Mouse (Mus musculus): ENCODE data around the gene Capn1. TPM values are rescaled to one million over a fixed set of nuclear protein-coding genes. Genes with fewer than 3 reads are reported as not detected.

The Capn1 gene
- polyA plus RNA-seq (2012) = 105 and 106 TPM in 2 replicates

DNA sequence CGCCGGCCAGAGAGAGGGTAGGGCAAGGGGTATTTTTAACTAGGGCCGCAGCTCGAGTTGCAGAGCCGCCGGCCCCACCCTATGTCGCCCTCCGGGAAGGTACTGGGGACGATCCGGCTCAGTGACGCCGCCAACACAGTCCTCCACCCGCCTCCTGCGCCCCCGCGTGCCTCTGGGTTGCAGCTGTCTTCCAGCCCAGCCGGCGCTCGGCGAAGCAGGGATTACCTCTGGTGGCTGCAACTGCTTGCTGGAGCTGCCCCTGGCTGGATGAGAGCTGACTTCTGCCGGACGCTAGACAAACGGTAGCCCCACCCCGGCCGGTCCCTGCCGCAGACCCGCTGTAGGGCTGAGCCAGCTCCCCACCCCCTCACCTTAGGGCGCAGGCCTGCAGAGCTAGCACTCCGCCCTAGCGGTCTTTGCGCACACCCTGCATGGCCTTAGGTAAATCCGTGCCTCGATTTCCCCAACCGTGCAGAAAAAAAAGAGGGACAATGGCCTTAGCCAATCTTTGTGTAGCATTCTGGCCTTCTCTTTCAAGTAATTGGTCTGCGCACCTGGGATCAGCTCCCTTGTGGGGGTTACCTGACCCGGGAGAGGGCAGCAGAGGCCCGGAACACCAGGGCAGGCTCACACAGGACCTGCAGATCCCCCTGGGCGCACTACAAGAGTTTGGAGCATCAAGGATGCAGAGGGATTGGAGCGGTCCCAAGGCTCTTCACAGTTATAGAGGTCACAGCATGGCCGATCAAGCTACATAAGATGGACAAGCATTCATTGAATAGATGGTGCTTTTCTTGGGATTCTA is at the start of gene Capn1:
Capn1 (minus strand) TSS at position 387 of the 805 bp plus-strand sequence.

DNA sequence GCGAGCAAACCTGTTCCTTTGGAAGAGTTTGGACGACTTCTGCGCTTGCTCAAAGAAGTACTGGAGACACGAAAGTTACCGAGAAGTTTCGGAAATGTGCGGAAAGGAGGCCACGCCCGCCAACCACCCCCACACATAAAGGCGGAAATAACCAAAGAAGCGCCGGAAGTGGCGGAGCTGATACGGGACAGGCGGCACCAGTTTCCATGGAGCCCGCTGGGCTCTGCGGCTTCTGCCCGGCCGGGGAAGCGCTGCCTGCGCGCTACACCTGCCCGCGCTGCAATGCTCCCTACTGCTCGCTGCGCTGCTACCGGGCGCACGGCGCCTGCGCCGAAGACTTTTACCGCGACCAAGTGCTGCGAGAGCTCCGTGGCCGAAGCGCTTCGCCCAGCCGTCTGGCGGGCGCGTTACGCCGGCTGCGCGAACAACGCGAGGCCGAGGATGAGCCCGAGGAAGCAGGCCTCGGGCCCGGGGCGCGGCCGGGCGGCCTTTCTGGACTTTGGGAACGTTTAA is 45.4 kb upstream of the Capn1 start, which contains the start of gene Znhit2:
Znhit2 (plus strand) TSS at position 172 of the 513 bp plus-strand sequence.

DNA sequence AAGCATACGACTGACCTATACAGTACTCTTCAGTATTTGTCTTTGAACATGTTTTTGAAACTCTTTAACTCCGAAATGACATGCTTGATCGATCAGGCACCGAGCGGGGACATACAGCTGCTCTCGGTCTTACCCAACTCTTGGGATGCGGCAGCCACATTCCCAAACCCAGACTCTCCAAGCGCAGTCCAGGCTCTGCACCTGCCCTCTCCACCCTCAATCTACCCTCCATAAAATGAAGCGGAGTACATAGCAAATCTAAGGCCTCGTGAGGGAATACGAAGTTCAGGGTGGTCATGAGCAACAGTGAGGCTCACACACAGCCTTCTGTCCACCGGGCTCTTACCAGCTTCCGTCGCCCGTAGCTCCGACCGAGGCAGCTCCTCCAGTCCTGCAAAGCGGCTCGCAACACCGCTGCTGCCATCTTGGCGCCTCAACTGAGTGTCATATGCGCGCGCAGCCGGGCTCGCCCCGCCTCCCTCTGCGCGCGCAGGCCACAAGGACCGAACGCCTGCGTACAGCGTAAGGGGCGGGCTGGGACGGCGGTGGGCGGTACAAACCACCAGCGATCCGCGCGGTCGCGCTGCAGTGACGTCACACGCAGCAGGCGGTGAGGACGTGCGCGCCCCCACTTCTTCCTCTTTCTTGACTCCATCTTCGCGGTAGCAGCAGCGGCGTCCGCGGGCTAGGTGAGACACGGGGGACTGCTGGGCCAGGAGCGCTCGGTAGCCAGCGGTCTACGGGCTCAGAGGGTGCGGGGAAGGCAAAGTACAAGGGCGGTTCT is 41.8 kb upstream of the Capn1 start, which contains the start of the genes Mrpl49 and Fau:
Mrpl49 (minus strand) TSS at position 473 of the 784 bp plus-strand sequence.
Fau (plus strand) TSS at position 532 of the 784 bp plus-strand sequence.

DNA sequence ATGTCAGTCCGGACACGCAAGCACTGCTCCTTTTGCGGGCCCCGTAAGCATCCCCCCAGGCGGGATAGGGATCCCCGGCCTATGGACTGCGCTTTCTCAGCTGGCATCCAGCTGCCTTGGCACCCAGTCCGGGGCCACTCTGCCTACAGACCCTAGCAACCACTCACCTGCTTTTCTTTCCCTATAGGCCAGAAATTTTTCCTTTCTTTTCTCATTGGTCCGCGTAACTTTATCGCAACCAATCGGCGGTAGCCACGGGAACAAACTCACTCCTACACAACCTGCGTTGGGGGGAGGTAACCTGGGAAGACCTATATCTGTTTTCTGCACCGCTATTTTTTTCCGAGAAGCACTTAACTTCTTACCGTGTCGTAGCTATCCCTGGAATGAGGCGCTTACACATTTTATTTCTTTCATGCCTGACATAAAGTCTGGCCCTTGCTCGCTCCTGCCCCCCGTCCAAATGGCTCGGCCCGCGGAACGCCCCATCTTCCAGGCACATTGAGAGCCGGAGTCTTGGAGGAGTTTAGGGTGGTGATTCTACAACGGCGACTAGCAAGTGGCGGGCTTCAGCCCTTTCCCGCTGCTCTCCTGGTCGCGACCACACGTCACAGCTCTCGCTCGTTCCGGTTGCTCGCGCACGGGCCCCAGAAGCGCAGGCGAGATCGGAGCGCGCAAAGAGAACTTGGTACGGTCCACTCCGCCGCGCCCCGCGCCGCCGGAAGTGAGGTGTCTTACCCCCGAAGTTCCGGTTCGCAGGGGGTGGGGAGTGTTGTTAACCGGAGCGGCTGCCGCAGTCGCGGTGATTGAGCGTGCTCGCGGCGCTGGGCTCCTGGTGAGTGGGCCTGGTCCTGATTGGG is 30.8 kb upstream of the Capn1 start, which contains the start of gene Syvn1:
Syvn1 (plus strand) TSS at position 283 of the 860 bp plus-strand sequence.

DNA sequence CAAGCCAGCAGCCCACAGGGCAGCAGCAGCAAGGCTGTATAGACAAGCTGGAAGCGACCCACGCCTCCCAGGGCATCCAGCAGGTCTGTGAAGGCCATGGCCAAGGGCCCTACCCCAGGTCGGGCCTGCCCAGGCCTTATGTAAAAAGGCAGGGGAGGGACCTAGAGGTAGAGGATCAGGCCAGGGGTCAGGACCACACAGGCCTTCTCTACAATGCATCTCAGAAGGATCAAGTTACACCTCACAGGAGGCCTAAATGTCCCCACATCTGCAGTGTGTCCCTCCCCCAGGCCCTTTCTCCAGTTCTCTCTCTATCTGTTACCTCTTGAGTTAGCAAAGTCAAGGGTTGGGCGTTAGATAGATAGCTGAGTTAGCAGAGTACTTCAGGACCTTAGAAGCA is 29.7 kb downstream of the Capn1 start, which contains the start of gene Slc22a20:
Slc22a20 (minus strand) TSS at position 101 of the 400 bp plus-strand sequence.

DNA sequence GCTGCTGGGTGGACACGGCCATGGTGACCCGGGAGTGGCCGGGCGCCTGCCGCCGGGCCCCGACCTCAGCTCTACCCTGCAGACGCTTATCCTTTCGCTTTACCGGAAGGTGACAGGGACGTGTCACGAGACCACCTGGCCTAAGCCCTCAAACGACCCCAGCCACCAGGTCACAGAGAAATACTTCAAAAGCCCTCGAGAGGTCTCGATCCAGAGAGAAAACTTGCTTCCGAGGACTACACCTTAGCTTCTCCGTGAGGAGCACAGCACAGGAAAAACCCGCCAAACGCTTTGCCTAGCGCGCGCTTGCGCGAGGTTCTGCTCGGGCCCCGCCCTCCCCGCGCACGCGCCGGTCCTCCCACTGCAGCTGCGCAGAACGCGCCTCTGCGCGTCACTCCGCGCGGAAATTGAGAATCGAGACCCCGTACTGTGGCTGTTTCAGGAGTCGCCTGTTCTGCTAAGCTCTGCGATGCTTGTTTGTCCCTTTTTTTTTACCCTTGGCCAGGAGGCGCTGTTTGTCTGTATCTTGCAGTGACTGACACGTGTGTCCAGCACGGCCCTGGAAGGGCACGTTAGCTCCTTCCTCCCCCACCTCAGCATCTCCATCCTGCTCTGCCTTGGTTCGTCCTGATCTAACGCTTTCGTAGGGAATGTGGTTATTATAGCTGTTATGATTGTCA is 51.7 kb downstream of the Capn1 start, which contains the start of gene Pola2:
Pola2 (minus strand) TSS at position 320 of the 680 bp plus-strand sequence.

Other genes starting within 250 kb of the Capn1 start
- gene Scyl1, start 244.5 kb downstream of the Capn1 start, polyA plus RNA-seq (2012) = 78.1 and 93.1 TPM in 2 replicates
- 27.8 and 28.3 TPM in 2 replicates for gene Frmd8, start 140.6 kb downstream of the Capn1 start, polyA plus RNA-seq (2012)
- gene Slc25a45, start 138.1 kb downstream of the Capn1 start, polyA plus RNA-seq (2012) = 8.4 and 9.5 TPM in 2 replicates
- 0.84 and 1.3 TPM in 2 replicates for gene Tigd3, start 121.7 kb downstream of the Capn1 start, polyA plus RNA-seq (2012)
- 48.2 and 61.9 TPM in 2 replicates for gene Dpf2, start 102.9 kb downstream of the Capn1 start, polyA plus RNA-seq (2012)
- 0.10 and 0.20 TPM in 2 replicates for gene Cdc42ep2, start 91.1 kb downstream of the Capn1 start, polyA plus RNA-seq (2012)
- gene Pola2, start 51.7 kb downstream of the Capn1 start, polyA plus RNA-seq (2012) = 41.2 and 48.3 TPM in 2 replicates
- not detected in 2 replicates for gene Slc22a20, start 29.8 kb downstream of the Capn1 start, polyA plus RNA-seq (2012)
- gene Syvn1, start 30.7 kb upstream of the Capn1 start, polyA plus RNA-seq (2012) = 167 and 179 TPM in 2 replicates
- 22.3 and 22.4 TPM in 2 replicates for gene Mrpl49, start 41.9 kb upstream of the Capn1 start, polyA plus RNA-seq (2012)
- 4,552 and 5,111 TPM in 2 replicates for gene Fau, start 41.9 kb upstream of the Capn1 start, polyA plus RNA-seq (2012)
- 62.2 and 69.2 TPM in 2 replicates for gene Znhit2, start 45.3 kb upstream of the Capn1 start, polyA plus RNA-seq (2012)
- 10.4 and 10.7 TPM in 2 replicates for gene Tm7sf2, start 52.5 kb upstream of the Capn1 start, polyA plus RNA-seq (2012)
- gene Vps51, start 61.3 kb upstream of the Capn1 start, polyA plus RNA-seq (2012) = 42.3 and 58.6 TPM in 2 replicates
- gene Tmem262, start 64.1 kb upstream of the Capn1 start, polyA plus RNA-seq (2012) = not detected in 2 replicates
- gene Gm28374, start 66.4 kb upstream of the Capn1 start, polyA plus RNA-seq (2012) = 0.47 and 1.4 TPM in 2 replicates
- 69.2 and 77.1 TPM in 2 replicates for gene Zfpl1, start 69.1 kb upstream of the Capn1 start, polyA plus RNA-seq (2012)
- gene Cdca5, start 69.1 kb upstream of the Capn1 start, polyA plus RNA-seq (2012) = 10.9 and 13.6 TPM in 2 replicates
- gene AC131692.1, start 78.5 kb upstream of the Capn1 start, polyA plus RNA-seq (2012) = 2.3 and 3.3 TPM in 2 replicates
- gene Naaladl1, start 89.9 kb upstream of the Capn1 start, polyA plus RNA-seq (2012) = 0.07 and 0.37 TPM in 2 replicates
- gene Sac3d1, start 102.8 kb upstream of the Capn1 start, polyA plus RNA-seq (2012) = 57.7 and 61.3 TPM in 2 replicates
- gene Snx15, start 112.4 kb upstream of the Capn1 start, polyA plus RNA-seq (2012) = 117 and 133 TPM in 2 replicates
- gene Batf2, start 125.1 kb upstream of the Capn1 start, polyA plus RNA-seq (2012) = 0.92 and 1.5 TPM in 2 replicates
- gene Arl2, start 125.7 kb upstream of the Capn1 start, polyA plus RNA-seq (2012) = 54.7 and 67.6 TPM in 2 replicates
- gene Majin, start 168.5 kb upstream of the Capn1 start, polyA plus RNA-seq (2012) = not detected in 2 replicates
- gene Gpha2, start 210.5 kb upstream of the Capn1 start, polyA plus RNA-seq (2012) = not detected in 2 replicates
- gene Ppp2r5b, start 220.0 kb upstream of the Capn1 start, polyA plus RNA-seq (2012) = 17.7 and 17.9 TPM in 2 replicates
- 78.6 and 105 TPM in 2 replicates for gene Atg2a, start 225.8 kb upstream of the Capn1 start, polyA plus RNA-seq (2012)